Mouse (Mus musculus): ENCODE results near the gene Il11ra1.
"Not testable (repeated sequence)": the region's sequence is repeated elsewhere in the genome, so short reads cannot be mapped to it uniquely, and the experiment has no call there.

Il11ra1 gene

GRCm38 (mm10) chr4:41783197-41783596 is 83.4 kb downstream of the Il11ra1 start:
- not testable (repeated sequence) for DNase-seq

All from lung, adult 18-20 months (tissue).